Mouse (Mus musculus): ENCODE data around the gene Eif2s1. TPM values are rescaled to one million over a fixed set of nuclear protein-coding genes. Genes with fewer than 3 reads are reported as not detected.
"Not testable (repeated sequence)": the region's sequence is repeated elsewhere in the genome, so short reads cannot be mapped to it uniquely, and the experiment has no call there.

Eif2s1 gene
- polyA plus RNA-seq, 1 experiment from 2014 or later = 249 TPM

- WGBS = 77% methylated on average over 4 of the region's 4 CpGs
- H3K4me1 ChIP-seq (ENCODE audit: control insufficient read depth, insufficient read depth, low read length) = 0 out of 2 replicates have a peak, but pooled peaks cover 2% of the 10 kb centered on the region
- no peaks in the 10 kb centered on the region for H3K27me3 ChIP-seq (ENCODE audit: control insufficient read depth, insufficient read depth, low read length)
- H3K27ac ChIP-seq (ENCODE audit: low read depth, low read length) = no peak overlapping the region
- no peak overlapping the region for H3K4me2 ChIP-seq
- no peak overlapping the region for H3K4me3 ChIP-seq (ENCODE audit: low read depth, low read length)
- H3K36me3 ChIP-seq (ENCODE audit: control insufficient read depth, insufficient read depth, low read length) = no peaks in the 10 kb centered on the region
- no peak overlapping the region for H3K9ac ChIP-seq (ENCODE audit: low read length)
- ATAC-seq (ENCODE audit: low FRiP score) (no peak), DNase-seq (ENCODE audit: low spot score, missing footprints) (peak; percentile 28)
- H3K9me3 ChIP-seq (ENCODE audit: control insufficient read depth, low read length) = no peaks in the 10 kb centered on the region
These were observed 59.8 kb downstream of the Eif2s1 start for GRCm38 (mm10) chr12:78921421-78921820.

DNA sequence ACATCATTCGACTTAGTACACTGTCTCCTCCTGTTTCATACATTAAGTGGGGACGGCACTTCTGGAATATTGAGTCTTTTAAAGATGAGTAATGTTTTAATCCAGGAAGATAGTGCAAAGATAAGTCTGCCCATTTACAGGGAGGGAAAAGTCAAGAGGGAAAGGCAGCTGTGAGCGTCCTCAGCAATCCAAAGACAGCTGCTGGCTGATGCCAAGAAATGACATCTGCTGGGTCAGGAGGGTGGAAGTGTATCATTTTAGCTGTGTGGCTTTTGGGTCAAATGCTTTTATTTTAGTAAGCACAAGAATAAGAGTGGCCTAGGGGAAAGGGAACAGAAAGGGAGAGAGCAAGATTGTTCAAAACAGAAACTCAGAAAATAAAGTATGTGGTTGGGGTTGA is 60.4 kb downstream of the Eif2s1 start:
- no peak for ATAC-seq (ENCODE audit: low FRiP score)
- 0 out of 2 replicates have a peak, but pooled peaks cover 2% of the 10 kb centered on the region for H3K4me1 ChIP-seq (ENCODE audit: control insufficient read depth, insufficient read depth, low read length)
- WGBS = 83% methylated on average over 3 of the region's 3 CpGs

DNA sequence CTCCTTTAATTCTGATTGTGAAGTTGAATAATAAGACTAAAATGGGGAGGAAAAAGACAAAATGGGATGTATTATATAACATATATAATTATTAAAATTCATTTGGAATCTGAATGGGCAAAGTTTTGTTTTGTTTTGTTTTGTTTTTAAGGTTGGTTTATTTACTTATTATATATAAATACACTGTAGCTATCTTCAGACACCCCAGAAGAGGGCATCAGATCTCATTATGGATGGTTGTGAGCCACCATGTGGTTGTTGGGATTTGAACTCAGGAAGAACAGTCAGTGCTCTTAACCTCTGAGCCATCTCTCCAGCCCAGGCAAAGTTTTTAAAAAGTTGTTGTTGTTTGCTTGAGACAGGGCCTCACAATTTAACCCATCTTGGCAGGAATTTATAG is 61.4 kb downstream of the Eif2s1 start:
- ATAC-seq (ENCODE audit: low FRiP score); H3K27ac ChIP-seq (ENCODE audit: low read depth, low read length): not testable (repeated sequence)

More for the DNA sequence above, 60.4 kb downstream of the Eif2s1 start:
- Histone ChIP-seq H3K27me3 (ENCODE audit: control insufficient read depth, insufficient read depth, low read length) (no peaks in the 10 kb centered on the region), H3K9me3 (ENCODE audit: control insufficient read depth, low read length) (no peaks in the 10 kb centered on the region), H3K9ac (ENCODE audit: low read length) (no peak overlapping the region), H3K27ac (ENCODE audit: low read depth, low read length) (no peak overlapping the region), H3K4me3 (ENCODE audit: low read depth, low read length) (no peak overlapping the region), H3K4me2 (no peak overlapping the region), H3K36me3 (ENCODE audit: control insufficient read depth, insufficient read depth, low read length) (no peaks in the 10 kb centered on the region)
- peak; percentile 23 for DNase-seq (ENCODE audit: low spot score, missing footprints)

DNA sequence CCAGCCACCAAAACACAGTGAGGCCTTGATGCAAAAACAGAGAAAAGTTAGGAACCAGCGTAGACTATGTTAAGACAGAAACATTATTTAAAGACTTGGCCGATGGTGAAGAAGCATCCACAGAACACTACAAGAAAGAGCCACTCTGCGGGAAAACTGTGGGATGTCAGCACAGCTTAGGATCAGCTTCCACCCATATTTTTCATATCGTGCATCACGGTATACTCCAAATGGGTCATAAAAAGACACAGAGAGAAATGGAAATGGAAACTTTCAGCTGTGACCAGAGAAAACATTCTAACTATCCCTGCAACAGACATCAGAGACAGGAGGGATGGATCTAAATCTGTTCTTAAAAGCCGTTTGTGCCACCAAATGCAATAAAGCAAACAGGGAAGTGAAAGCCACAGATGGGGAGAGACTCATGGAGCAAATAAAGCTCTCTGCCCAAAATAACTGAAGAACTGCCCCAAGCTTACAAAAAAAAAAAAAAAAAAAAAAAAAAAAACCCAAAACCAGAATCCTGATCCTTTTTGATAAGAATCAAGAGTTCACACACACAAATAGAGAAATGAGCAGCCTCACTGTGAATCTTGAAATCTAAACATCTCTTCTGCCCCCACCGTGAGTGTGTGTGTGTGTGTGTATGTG is 62.0 kb downstream of the Eif2s1 start:
- Histone ChIP-seq H3K27me3 (ENCODE audit: control insufficient read depth, insufficient read depth, low read length) (no peaks in the 10 kb centered on the region), H3K36me3 (ENCODE audit: control insufficient read depth, insufficient read depth, low read length) (no peaks in the 10 kb centered on the region), H3K27ac (ENCODE audit: low read depth, low read length) (no peak overlapping the region), H3K4me3 (ENCODE audit: low read depth, low read length) (no peak overlapping the region), H3K4me1 (ENCODE audit: control insufficient read depth, insufficient read depth, low read length) (no peaks in the 10 kb centered on the region), H3K9ac (ENCODE audit: low read length) (no peak overlapping the region), H3K4me2 (no peak overlapping the region), H3K9me3 (ENCODE audit: control insufficient read depth, low read length) (no peaks in the 10 kb centered on the region)
- DNase-seq (ENCODE audit: low spot score, missing footprints) = no peak
- WGBS = 88% methylated on average over 7 of the region's 7 CpGs
- no peak for ATAC-seq (ENCODE audit: low FRiP score)

More for the DNA sequence above, 61.4 kb downstream of the Eif2s1 start:
- not testable (repeated sequence) for DNase-seq (ENCODE audit: low spot score, missing footprints); H3K9ac ChIP-seq (ENCODE audit: low read length); H3K4me1 ChIP-seq (ENCODE audit: control insufficient read depth, insufficient read depth, low read length); H3K36me3 ChIP-seq (ENCODE audit: control insufficient read depth, insufficient read depth, low read length); H3K4me3 ChIP-seq (ENCODE audit: low read depth, low read length); H3K27me3 ChIP-seq (ENCODE audit: control insufficient read depth, insufficient read depth, low read length); H3K4me2 ChIP-seq; H3K9me3 ChIP-seq (ENCODE audit: control insufficient read depth, low read length)

- Histone ChIP-seq H3K27me3 (ENCODE audit: control insufficient read depth, insufficient read depth, low read length) (no peaks in the 10 kb centered on the region), H3K4me3 (ENCODE audit: low read depth, low read length) (no peak overlapping the region), H3K4me2 (no peak overlapping the region), H3K9ac (ENCODE audit: low read length) (no peak overlapping the region), H3K36me3 (ENCODE audit: control insufficient read depth, insufficient read depth, low read length) (no peaks in the 10 kb centered on the region), H3K9me3 (ENCODE audit: control insufficient read depth, low read length) (no peaks in the 10 kb centered on the region), H3K27ac (ENCODE audit: low read depth, low read length) (no peak overlapping the region), H3K4me1 (ENCODE audit: control insufficient read depth, insufficient read depth, low read length) (no peaks in the 10 kb centered on the region)
- 79% methylated on average over 5 of the region's 5 CpGs for WGBS
- no peak for ATAC-seq (ENCODE audit: low FRiP score)
- DNase-seq (ENCODE audit: low spot score, missing footprints) = no peak
These were observed 65.7 kb downstream of the Eif2s1 start for GRCm38 (mm10) chr12:78927287-78927686.

GRCm38 (mm10) chr12:78929900-78930299 is 68.3 kb downstream of the Eif2s1 start:
- 72% methylated on average over 1 of the region's 1 CpGs for WGBS
- H3K36me3 ChIP-seq (ENCODE audit: control insufficient read depth, insufficient read depth, low read length) = no peaks in the 10 kb centered on the region
- no peak overlapping the region for H3K4me2 ChIP-seq
- no peaks in the 10 kb centered on the region for H3K9me3 ChIP-seq (ENCODE audit: control insufficient read depth, low read length)
- H3K27me3 ChIP-seq (ENCODE audit: control insufficient read depth, insufficient read depth, low read length) = no peaks in the 10 kb centered on the region
- DNase-seq (ENCODE audit: low spot score, missing footprints) (no peak), ATAC-seq (ENCODE audit: low FRiP score) (no peak)
- H3K9ac ChIP-seq (ENCODE audit: low read length) = no peak overlapping the region
- no peak overlapping the region for H3K27ac ChIP-seq (ENCODE audit: low read depth, low read length)
- no peak overlapping the region for H3K4me3 ChIP-seq (ENCODE audit: low read depth, low read length)
- no peaks in the 10 kb centered on the region for H3K4me1 ChIP-seq (ENCODE audit: control insufficient read depth, insufficient read depth, low read length)

DNA sequence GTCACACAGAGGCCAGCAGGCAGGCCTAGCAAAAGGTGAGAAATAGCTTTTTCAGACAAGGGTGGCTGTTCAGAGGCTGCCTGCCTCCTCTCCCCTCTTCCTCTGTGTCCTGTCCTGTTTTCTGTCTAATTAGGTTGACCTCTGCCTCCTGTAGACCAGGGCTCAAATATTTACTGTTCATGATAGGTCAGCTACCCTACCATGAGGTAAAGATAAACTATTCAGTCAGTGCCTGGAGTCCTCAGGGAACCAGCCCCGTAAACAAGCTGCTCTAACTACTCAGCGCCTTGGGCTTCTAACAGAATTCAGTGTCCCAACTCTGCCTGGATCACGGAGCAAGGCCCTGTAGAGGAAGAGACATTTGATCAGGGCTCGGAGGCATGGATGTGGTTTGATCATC is 74.9 kb downstream of the Eif2s1 start:
- Histone ChIP-seq H3K9me3 (ENCODE audit: control insufficient read depth, low read length) (no peaks in the 10 kb centered on the region), H3K4me2 (no peak overlapping the region), H3K4me3 (ENCODE audit: low read depth, low read length) (no peak overlapping the region), H3K9ac (ENCODE audit: low read length) (no peak overlapping the region), H3K36me3 (ENCODE audit: control insufficient read depth, insufficient read depth, low read length) (no peaks in the 10 kb centered on the region), H3K27me3 (ENCODE audit: control insufficient read depth, insufficient read depth, low read length) (no peaks in the 10 kb centered on the region), H3K27ac (ENCODE audit: low read depth, low read length) (no peak overlapping the region), H3K4me1 (ENCODE audit: control insufficient read depth, insufficient read depth, low read length) (no peaks in the 10 kb centered on the region)
- DNase-seq (ENCODE audit: low spot score, missing footprints) = no peak
- WGBS = 77% methylated on average over 4 of the region's 4 CpGs
- ATAC-seq (ENCODE audit: low FRiP score) = no peak

Other genes starting within 250 kb of the Eif2s1 start
- gene Fam71d, start 170.3 kb upstream of the Eif2s1 start, polyA plus RNA-seq (2014; fragmentation: Nextera tagmentation; extraction: Ambion mirVana) = not detected in 2 replicates
- 27.6 and 30.2 TPM in 2 replicates for gene Mpp5, start 112.9 kb upstream of the Eif2s1 start, polyA plus RNA-seq (2014; fragmentation: Nextera tagmentation; extraction: Ambion mirVana)
- gene Atp6v1d, start 181 bp upstream of the Eif2s1 start, polyA plus RNA-seq (2014; fragmentation: Nextera tagmentation; extraction: Ambion mirVana) = 106 and 122 TPM in 2 replicates
- 2.9 and 3.9 TPM in 2 replicates for gene Plek2, start 45.1 kb downstream of the Eif2s1 start, polyA plus RNA-seq (2014; fragmentation: Nextera tagmentation; extraction: Ambion mirVana)
- gene Tmem229b, start 145.8 kb downstream of the Eif2s1 start, polyA plus RNA-seq (2014; fragmentation: Nextera tagmentation; extraction: Ambion mirVana) = 6.0 and 6.4 TPM in 2 replicates
- gene Plekhh1, start 167.3 kb downstream of the Eif2s1 start, polyA plus RNA-seq (2014; fragmentation: Nextera tagmentation; extraction: Ambion mirVana) = 6.4 and 6.8 TPM in 2 replicates
- 29.0 and 29.6 TPM in 2 replicates for gene Pigh, start 227.8 kb downstream of the Eif2s1 start, polyA plus RNA-seq (2014; fragmentation: Nextera tagmentation; extraction: Ambion mirVana)

All from midbrain, embryonic 11.5 days (tissue).